Mouse (Mus musculus): ENCODE data around the gene Gripap1.
"Not testable (repeated sequence)": the region's sequence is repeated elsewhere in the genome, so short reads cannot be mapped to it uniquely, and the experiment has no call there.

Gripap1 gene

GRCm38 (mm10) chrX:7789542-7790136, at the start of gene Gripap1:
Gripap1 (plus strand) TSS chrX:7789765.
- H3K4me1 ChIP-seq (replicated peaks; ENCODE audit: low read depth, low read length): peaks cover 16% of the 10 kb centered on the region
- H3K4me3 ChIP-seq (replicated peaks; ENCODE audit: low read length): peak within 1 kb of the TSS; percentile 81
- peaks cover 7% of the 10 kb centered on the region; the same call in 1 of the 2 replicates for H3K36me3 ChIP-seq (ENCODE audit: insufficient read depth, low read length)
- TF ChIP-seq CTCF (conservative IDR thresholded peaks at IDR 0.05; ENCODE audit: low read length) (no peak), POU5F1 (IDR thresholded peaks at IDR 0.05; ENCODE audit: borderline replicate concordance, low read length) (no peak), NANOG (IDR thresholded peaks at IDR 0.05; ENCODE audit: borderline replicate concordance, low read length) (no peak)
- no peaks in the 10 kb centered on the region for H3K9me3 ChIP-seq (ENCODE audit: low read length)
- no peaks in the 10 kb centered on the region for H3K27me3 ChIP-seq (ENCODE audit: insufficient read depth, low read length)

- H3K36me3 ChIP-seq (ENCODE audit: insufficient read depth, low read length): peaks cover 19% of the 10 kb centered on the region
- peaks cover 72% of the 10 kb centered on the region for H3K4me1 ChIP-seq (replicated peaks; ENCODE audit: low read depth, low read length)
- TF ChIP-seq NANOG (IDR thresholded peaks at IDR 0.05; ENCODE audit: borderline replicate concordance, low read length): no peak
- no peak for TF ChIP-seq CTCF (conservative IDR thresholded peaks at IDR 0.05; ENCODE audit: low read length)
- TF ChIP-seq POU5F1 (IDR thresholded peaks at IDR 0.05; ENCODE audit: borderline replicate concordance, low read length): no peak
These were observed 49.3 kb upstream of the Gripap1 start for GRCm38 (mm10) chrX:7740082-7740819.

GRCm38 (mm10) chrX:7741103-7741502, 48.5 kb upstream of the Gripap1 start:
- peaks cover 13% of the 10 kb centered on the region; the same call in 1 of the 2 replicates for H3K36me3 ChIP-seq (ENCODE audit: insufficient read depth, low read length)
- no peaks in the 10 kb centered on the region for H3K27me3 ChIP-seq (ENCODE audit: insufficient read depth, low read length)
- no peaks in the 10 kb centered on the region for H3K9me3 ChIP-seq (ENCODE audit: low read length)
- TF ChIP-seq NANOG (IDR thresholded peaks at IDR 0.05; ENCODE audit: borderline replicate concordance, low read length): no peak
- TF ChIP-seq CTCF (conservative IDR thresholded peaks at IDR 0.05; ENCODE audit: low read length): no peak
- no peak for TF ChIP-seq POU5F1 (IDR thresholded peaks at IDR 0.05; ENCODE audit: borderline replicate concordance, low read length)
- H3K4me3 ChIP-seq (replicated peaks; ENCODE audit: low read length): 0 out of 2 replicates have a peak overlapping the region, but pooled peaks have one; percentile 23
- peaks cover 68% of the 10 kb centered on the region for H3K4me1 ChIP-seq (replicated peaks; ENCODE audit: low read depth, low read length)

More at GRCm38 (mm10) chrX:7740082-7740819, 49.3 kb upstream of the Gripap1 start:
- H3K27me3 ChIP-seq (ENCODE audit: insufficient read depth, low read length): no peaks in the 10 kb centered on the region
- no peaks in the 10 kb centered on the region for H3K9me3 ChIP-seq (ENCODE audit: low read length)
- H3K4me3 ChIP-seq (replicated peaks; ENCODE audit: low read length): 0 out of 2 replicates have a peak overlapping the region, but pooled peaks have one; percentile 23

- Histone ChIP-seq H3K4me3 (replicated peaks; ENCODE audit: low read length) (no peak overlapping the region), H3K4me1 (replicated peaks; ENCODE audit: low read depth, low read length) (peaks cover 50% of the 10 kb centered on the region), H3K9me3 (ENCODE audit: low read length) (no peaks in the 10 kb centered on the region), H3K27me3 (ENCODE audit: insufficient read depth, low read length) (no peaks in the 10 kb centered on the region), H3K36me3 (ENCODE audit: insufficient read depth, low read length) (peaks cover 6% of the 10 kb centered on the region)
- peak; percentile 44 for TF ChIP-seq CTCF (conservative IDR thresholded peaks at IDR 0.05; ENCODE audit: low read length)
- TF ChIP-seq POU5F1 (IDR thresholded peaks at IDR 0.05; ENCODE audit: borderline replicate concordance, low read length): no peak
- TF ChIP-seq NANOG (IDR thresholded peaks at IDR 0.05; ENCODE audit: borderline replicate concordance, low read length): no peak
These were observed 46.1 kb upstream of the Gripap1 start for GRCm38 (mm10) chrX:7743470-7743869.

- no peak overlapping the region for H3K4me3 ChIP-seq (replicated peaks; ENCODE audit: low read length)
- TF ChIP-seq NANOG (IDR thresholded peaks at IDR 0.05; ENCODE audit: borderline replicate concordance, low read length) (no peak), POU5F1 (IDR thresholded peaks at IDR 0.05; ENCODE audit: borderline replicate concordance, low read length) (no peak), CTCF (conservative IDR thresholded peaks at IDR 0.05; ENCODE audit: low read length) (no peak)
- H3K4me1 ChIP-seq (replicated peaks; ENCODE audit: low read depth, low read length): peaks cover 45% of the 10 kb centered on the region
- no peaks in the 10 kb centered on the region for H3K9me3 ChIP-seq (ENCODE audit: low read length)
- no peaks in the 10 kb centered on the region for H3K27me3 ChIP-seq (ENCODE audit: insufficient read depth, low read length)
- peaks cover 7% of the 10 kb centered on the region for H3K36me3 ChIP-seq (ENCODE audit: insufficient read depth, low read length)
These were observed 44.6 kb upstream of the Gripap1 start for GRCm38 (mm10) chrX:7744940-7745339.

- H3K36me3 ChIP-seq (ENCODE audit: insufficient read depth, low read length): peaks cover 7% of the 10 kb centered on the region
These were observed 44.1 kb upstream of the Gripap1 start for GRCm38 (mm10) chrX:7745429-7745828.

GRCm38 (mm10) chrX:7750432-7751116, 39.0 kb upstream of the Gripap1 start, which contains the start of gene Ccdc120:
Ccdc120 (minus strand) TSS chrX:7750905.
- Histone ChIP-seq H3K36me3 (ENCODE audit: insufficient read depth, low read length) (peaks cover 7% of the 10 kb centered on the region), H3K4me3 (replicated peaks; ENCODE audit: low read length) (peak within 1 kb of the TSS; percentile 93), H3K27me3 (ENCODE audit: insufficient read depth, low read length) (no peaks in the 10 kb centered on the region), H3K9me3 (ENCODE audit: low read length) (no peaks in the 10 kb centered on the region), H3K4me1 (replicated peaks; ENCODE audit: low read depth, low read length) (peaks cover 29% of the 10 kb centered on the region)
- no peak for TF ChIP-seq NANOG (IDR thresholded peaks at IDR 0.05; ENCODE audit: borderline replicate concordance, low read length)
- TF ChIP-seq POU5F1 (IDR thresholded peaks at IDR 0.05; ENCODE audit: borderline replicate concordance, low read length): no peak
- no peak for TF ChIP-seq CTCF (conservative IDR thresholded peaks at IDR 0.05; ENCODE audit: low read length)

More at GRCm38 (mm10) chrX:7745429-7745828, 44.1 kb upstream of the Gripap1 start:
- H3K4me1 ChIP-seq (replicated peaks; ENCODE audit: low read depth, low read length): peaks cover 43% of the 10 kb centered on the region
- TF ChIP-seq CTCF (conservative IDR thresholded peaks at IDR 0.05; ENCODE audit: low read length) (no peak), NANOG (IDR thresholded peaks at IDR 0.05; ENCODE audit: borderline replicate concordance, low read length) (no peak), POU5F1 (IDR thresholded peaks at IDR 0.05; ENCODE audit: borderline replicate concordance, low read length) (no peak)
- H3K27me3 ChIP-seq (ENCODE audit: insufficient read depth, low read length): no peaks in the 10 kb centered on the region
- H3K4me3 ChIP-seq (replicated peaks; ENCODE audit: low read length): no peak overlapping the region
- no peaks in the 10 kb centered on the region for H3K9me3 ChIP-seq (ENCODE audit: low read length)

GRCm38 (mm10) chrX:7753627-7754026, 35.9 kb upstream of the Gripap1 start:
- H3K4me3 ChIP-seq (replicated peaks; ENCODE audit: low read length); H3K36me3 ChIP-seq (ENCODE audit: insufficient read depth, low read length); H3K27me3 ChIP-seq (ENCODE audit: insufficient read depth, low read length); H3K9me3 ChIP-seq (ENCODE audit: low read length): not testable (repeated sequence)
- H3K4me1 ChIP-seq (replicated peaks; ENCODE audit: low read depth, low read length): peaks cover 22% of the 10 kb centered on the region
